Mouse (Mus musculus): ENCODE measurements around the gene Abcb1b. TPM values are rescaled to one million over a fixed set of nuclear protein-coding genes. Genes with fewer than 3 reads are reported as not detected.
"Not testable (repeated sequence)": the region's sequence is repeated elsewhere in the genome, so short reads cannot be mapped to it uniquely, and the experiment has no call there.

The Abcb1b gene
- 1 to 10 TPM; 3.4 to 4.8 TPM for total RNA-seq (2021)
- long read RNA-seq, experiment 1, partial matches to known transcripts: 2 of 3 reads
- long read RNA-seq, experiment 1, other reads (novel, unspliced or antisense): 1 of 3 reads
- long read RNA-seq, experiment 2, partial matches to known transcripts: 8 of 9 reads
- long read RNA-seq, experiment 2, other reads (novel, unspliced or antisense): 1 of 9 reads

GRCm38 (mm10) chr5:8797987-8798751 is at the start of gene Abcb1b:
Abcb1b (plus strand) TSS chr5:8798147.
- peak within 1 kb of the TSS; percentile 65 for H3K4me3 ChIP-seq
- no peak for TF ChIP-seq CTCF (conservative IDR thresholded peaks at IDR 0.05)
- DNase-seq (ENCODE audit: low spot score in 2 of 2): peak; percentile 34 to 52
- H3K27ac ChIP-seq: peak within 1 kb of the TSS; percentile 73

GRCm38 (mm10) chr5:8772866-8773265 is 25.1 kb upstream of the Abcb1b start:
- Histone ChIP-seq H3K27ac (no peak overlapping the region), H3K4me3 (no peak overlapping the region)
- no peak for DNase-seq (ENCODE audit: low spot score in 2 of 2)
- TF ChIP-seq CTCF (conservative IDR thresholded peaks at IDR 0.05): no peak

GRCm38 (mm10) chr5:8778311-8778710 is 19.6 kb upstream of the Abcb1b start:
- no peak overlapping the region for H3K27ac ChIP-seq
- TF ChIP-seq CTCF (conservative IDR thresholded peaks at IDR 0.05): no peak
- H3K4me3 ChIP-seq: no peak overlapping the region
- DNase-seq (ENCODE audit: low spot score in 2 of 2): no peak

- Histone ChIP-seq H3K27ac (no peak overlapping the region), H3K4me3 (no peak overlapping the region)
- no peak for DNase-seq (ENCODE audit: low spot score in 2 of 2)
- no peak for TF ChIP-seq CTCF (conservative IDR thresholded peaks at IDR 0.05)
Observed at GRCm38 (mm10) chr5:8778751-8779150, 19.2 kb upstream of the Abcb1b start.

GRCm38 (mm10) chr5:8792281-8792680 is 5.7 kb upstream of the Abcb1b start:
- H3K27ac ChIP-seq: no peak overlapping the region
- DNase-seq (ENCODE audit: low spot score in 2 of 2): no peak
- TF ChIP-seq CTCF (conservative IDR thresholded peaks at IDR 0.05): no peak
- no peak overlapping the region for H3K4me3 ChIP-seq

- Histone ChIP-seq H3K4me3 (peak overlapping the region; percentile 65), H3K27ac (0 out of 2 replicates have a peak overlapping the region, but pooled peaks have one; percentile 73)
- TF ChIP-seq CTCF (conservative IDR thresholded peaks at IDR 0.05): no peak
- no peak for DNase-seq (ENCODE audit: low spot score in 2 of 2)
Observed at GRCm38 (mm10) chr5:8798752-8799115, 787 bp downstream of the Abcb1b start.

GRCm38 (mm10) chr5:8805742-8806141 is 7.8 kb downstream of the Abcb1b start:
- TF ChIP-seq CTCF (conservative IDR thresholded peaks at IDR 0.05): 0 out of 2 replicates have a peak, but pooled peaks have one; percentile 18
- H3K27ac ChIP-seq: no peak overlapping the region; the same call in 1 of the 2 replicates
- DNase-seq (ENCODE audit: low spot score in 2 of 2): peak in 1 of 2 experiments; percentile 16
- H3K4me3 ChIP-seq: no peak overlapping the region

GRCm38 (mm10) chr5:8807137-8808004 is 9.4 kb downstream of the Abcb1b start:
- Histone ChIP-seq H3K4me3 (no peak overlapping the region), H3K27ac (no peak overlapping the region)
- TF ChIP-seq CTCF (conservative IDR thresholded peaks at IDR 0.05): no peak
- DNase-seq (ENCODE audit: low spot score in 2 of 2): no peak

- no peak for DNase-seq (ENCODE audit: low spot score in 2 of 2)
- Histone ChIP-seq H3K27ac (no peak overlapping the region), H3K4me3 (no peak overlapping the region)
- TF ChIP-seq CTCF (conservative IDR thresholded peaks at IDR 0.05): no peak
Observed at GRCm38 (mm10) chr5:8813872-8814271, 15.9 kb downstream of the Abcb1b start.

GRCm38 (mm10) chr5:8819635-8820591 is 22.0 kb downstream of the Abcb1b start:
- DNase-seq (ENCODE audit: low spot score in 2 of 2): no peak
- no peak for TF ChIP-seq CTCF (conservative IDR thresholded peaks at IDR 0.05)
- Histone ChIP-seq H3K27ac (peak overlapping the region; percentile 60; the same call in 1 of the 2 replicates), H3K4me3 (peak overlapping the region; percentile 20; the same call in 1 of the 2 replicates)

- DNase-seq (ENCODE audit: low spot score in 2 of 2); H3K4me3 ChIP-seq; H3K27ac ChIP-seq: not testable (repeated sequence)
Observed at GRCm38 (mm10) chr5:8820592-8821104, 22.7 kb downstream of the Abcb1b start.

Data from layer of hippocampus, adult 2 months (tissue).